Mouse (Mus musculus) midbrain, embryonic 15.5 days (tissue): ENCODE results near the gene Chtf18. TPM values are rescaled to one million over a fixed set of nuclear protein-coding genes. Genes with fewer than 3 reads are reported as not detected.

Experiments
- ATAC-seq: fragments of 200-750 bp; cut with Nextera tagmentation; replicated peaks from 2 replicates; pipeline ENCODE4 v1.8.0; 2017; ENCODE audit warnings: moderate TSS enrichment
- H3K27ac ChIP-seq: fragments of 300-500 bp; sonication (generic); 2 replicates; pipeline ENCODE4 v1.5.1; 2015; ENCODE audit warnings: mild to moderate bottlenecking, inconsistent platforms
- H3K27me3 ChIP-seq: fragments of 300-500 bp; sonication (generic); replicated peaks from 2 replicates; pipeline ENCODE4 v1.6.1; 2015; ENCODE audit warnings: inconsistent platforms
- H3K36me3 ChIP-seq: fragments of 300-500 bp; sonication (generic); replicated peaks from 2 replicates; pipeline ENCODE4 v1.6.1; 2015; ENCODE audit warnings: inconsistent platforms
- H3K4me1 ChIP-seq: fragments of 300-500 bp; sonication (generic); 2 replicates; pipeline ENCODE4 v1.6.1; 2015; ENCODE audit warnings: inconsistent platforms
- H3K4me2 ChIP-seq: fragments of 300-500 bp; sonication (generic); 2 replicates; pipeline ENCODE4 v1.6.1; 2015; ENCODE audit warnings: inconsistent platforms, mild to moderate bottlenecking, moderate library complexity
- H3K4me3 ChIP-seq: fragments of 300-500 bp; sonication (generic); 2 replicates; pipeline ENCODE4 v1.5.1; 2015; ENCODE audit warnings: mild to moderate bottlenecking, inconsistent platforms
- H3K9ac ChIP-seq: fragments of 300-500 bp; sonication (generic); 2 replicates; pipeline ENCODE4 v1.6.1; 2015; ENCODE audit warnings: mild to moderate bottlenecking, inconsistent platforms
- H3K9me3 ChIP-seq: fragments of 300-500 bp; sonication (generic); 2 replicates; pipeline ENCODE4 v1.6.1; 2016; ENCODE audit warnings: inconsistent platforms
- WGBS: fragments of 180-500 bp; shearing (Covaris S2); methylation state at CpG from one replicate; pipeline ENCODE4 v1.1.7; 2015; ENCODE audit warnings: mixed read lengths; 5-methylcytosine and 5-hydroxymethylcytosine counted together
- microRNA-seq: library from miRNA; unstranded; fragments of <30 nt; microRNA quantifications from one replicate; pipeline ENCODE4, GENCODE M21; 2016
- polyA plus RNA-seq: library from polyadenylated mRNA; unstranded; fragments of >200 nt; fragmentation: Nextera tagmentation; extraction: Ambion mirVana; gene quantifications from 2 replicates; pipeline ENCODE4 v1.2.1, GENCODE M21; 2015

The Chtf18 gene
- polyA plus RNA-seq, 1 experiment from 2014 or later, result 5.7 TPM

GRCm38 (mm10) chr17:25696263-25696662 is 31.0 kb downstream of the Chtf18 start:
- no peak for ATAC-seq

GRCm38 (mm10) chr17:25688922-25689321 is 38.3 kb downstream of the Chtf18 start:
- H3K4me2 ChIP-seq, result no peak overlapping the region
- ATAC-seq, result no peak
- H3K9me3 ChIP-seq, result no peaks in the 10 kb centered on the region
- no peaks in the 10 kb centered on the region for H3K27me3 ChIP-seq
- no peak overlapping the region for H3K4me3 ChIP-seq
- no peak overlapping the region for H3K27ac ChIP-seq
- 77% methylated on average over 4 of the region's 4 CpGs for WGBS
- no peak overlapping the region for H3K9ac ChIP-seq
- H3K36me3 ChIP-seq, result no peaks in the 10 kb centered on the region
- 0 out of 2 replicates have a peak, but pooled peaks cover 3% of the 10 kb centered on the region for H3K4me1 ChIP-seq

More at GRCm38 (mm10) chr17:25696263-25696662, 31.0 kb downstream of the Chtf18 start:
- Histone ChIP-seq H3K4me2 (no peak overlapping the region), H3K27ac (no peak overlapping the region), H3K36me3 (no peaks in the 10 kb centered on the region), H3K9ac (no peak overlapping the region), H3K4me3 (no peak overlapping the region), H3K9me3 (no peaks in the 10 kb centered on the region), H3K4me1 (no peaks in the 10 kb centered on the region), H3K27me3 (0 out of 2 replicates have a peak, but pooled peaks cover 6% of the 10 kb centered on the region)
- 41% methylated on average over 1 of the region's 1 CpGs for WGBS

- H3K9ac ChIP-seq, result no peak overlapping the region
- 0 out of 2 replicates have a peak, but pooled peaks cover 3% of the 10 kb centered on the region for H3K4me1 ChIP-seq
- H3K4me2 ChIP-seq, result no peak overlapping the region
- ATAC-seq, result no peak
- H3K4me3 ChIP-seq, result no peak overlapping the region
- H3K9me3 ChIP-seq, result no peaks in the 10 kb centered on the region
- no peaks in the 10 kb centered on the region for H3K36me3 ChIP-seq
- no peaks in the 10 kb centered on the region for H3K27me3 ChIP-seq
- H3K27ac ChIP-seq, result no peak overlapping the region
- 53% methylated on average over 7 of the region's 7 CpGs for WGBS
Measured at GRCm38 (mm10) chr17:25686323-25686722, 40.9 kb downstream of the Chtf18 start.

- WGBS, result 77% methylated on average over 4 of the region's 4 CpGs
- Histone ChIP-seq H3K9me3 (no peaks in the 10 kb centered on the region), H3K27me3 (no peaks in the 10 kb centered on the region), H3K9ac (no peak overlapping the region), H3K36me3 (no peaks in the 10 kb centered on the region), H3K4me2 (no peak overlapping the region), H3K4me1 (peaks cover 10% of the 10 kb centered on the region), H3K27ac (no peak overlapping the region), H3K4me3 (no peak overlapping the region)
- ATAC-seq, result no peak
Measured at GRCm38 (mm10) chr17:25681636-25682035, 45.6 kb downstream of the Chtf18 start.

- Histone ChIP-seq H3K27ac (no peak overlapping the region), H3K4me1 (peaks cover 10% of the 10 kb centered on the region), H3K27me3 (no peaks in the 10 kb centered on the region), H3K4me3 (no peak overlapping the region), H3K9me3 (no peaks in the 10 kb centered on the region), H3K36me3 (no peaks in the 10 kb centered on the region), H3K9ac (no peak overlapping the region), H3K4me2 (no peak overlapping the region)
- WGBS, result 1% methylated on average over 5 of the region's 5 CpGs
- ATAC-seq, result no peak
Measured at GRCm38 (mm10) chr17:25679818-25680217, 47.4 kb downstream of the Chtf18 start.

- no peaks in the 10 kb centered on the region for H3K9me3 ChIP-seq
- no peak for ATAC-seq
- H3K4me2 ChIP-seq, result no peak overlapping the region
- no peaks in the 10 kb centered on the region for H3K36me3 ChIP-seq
- 56% methylated on average over 6 of the region's 6 CpGs for WGBS
- no peak overlapping the region for H3K9ac ChIP-seq
- H3K4me3 ChIP-seq, result no peak overlapping the region
- H3K27ac ChIP-seq, result no peak overlapping the region
- H3K27me3 ChIP-seq, result no peaks in the 10 kb centered on the region
- H3K4me1 ChIP-seq, result peaks cover 10% of the 10 kb centered on the region
Measured at GRCm38 (mm10) chr17:25677969-25678368, 49.2 kb downstream of the Chtf18 start.

- no peak for ATAC-seq
- Histone ChIP-seq H3K4me1 (peaks cover 7% of the 10 kb centered on the region; the same call in 1 of the 2 replicates), H3K27ac (no peak overlapping the region), H3K27me3 (no peaks in the 10 kb centered on the region), H3K9ac (no peak overlapping the region), H3K4me3 (no peak overlapping the region), H3K36me3 (no peaks in the 10 kb centered on the region), H3K4me2 (no peak overlapping the region), H3K9me3 (no peaks in the 10 kb centered on the region)
Measured at GRCm38 (mm10) chr17:25672982-25673381, 54.2 kb downstream of the Chtf18 start.

Small RNAs within 50 kb of the gene (microRNA-seq; reads per million reads assigned to microRNA genes)
- gene Gm25083, result not detected

Other genes with a start within 250 kb of the Chtf18 start
- gene Sstr5, start 230.1 kb downstream of the Chtf18 start, polyA plus RNA-seq, result 0.32 and 0.98 TPM in 2 replicates
- 10.7 and 15.2 TPM in 2 replicates for gene Sox8, start 156.7 kb downstream of the Chtf18 start, polyA plus RNA-seq
- 23.2 and 24.9 TPM in 2 replicates for gene Lmf1, start 148.3 kb downstream of the Chtf18 start, polyA plus RNA-seq
- 3.5 and 4.0 TPM in 2 replicates for gene Gng13, start 10.2 kb downstream of the Chtf18 start, polyA plus RNA-seq
- 27.7 and 30.5 TPM in 2 replicates for gene Rpusd1, start 251 bp upstream of the Chtf18 start, polyA plus RNA-seq
- gene Mslnl, start 8.6 kb upstream of the Chtf18 start, polyA plus RNA-seq, result not detected in 2 replicates
- 0.32 and 0.43 TPM in 2 replicates for gene Msln, start 27.0 kb upstream of the Chtf18 start, polyA plus RNA-seq
- gene Narfl, start 46.4 kb upstream of the Chtf18 start, polyA plus RNA-seq, result 30.3 and 32.6 TPM in 2 replicates
- 160 TPM in 2 replicates for gene Haghl, start 58.3 kb upstream of the Chtf18 start, polyA plus RNA-seq
- 0.24 and 0.44 TPM in 2 replicates for gene Ccdc78, start 59.2 kb upstream of the Chtf18 start, polyA plus RNA-seq
- gene Fam173a, start 65.5 kb upstream of the Chtf18 start, polyA plus RNA-seq, result 92.6 and 93.7 TPM in 2 replicates
- gene AC134908.4, start 68.2 kb upstream of the Chtf18 start, polyA plus RNA-seq, result 1.3 TPM in 1 of 2 replicates, not detected in the other
- 32.6 and 36.3 TPM in 2 replicates for gene Metrn, start 69.7 kb upstream of the Chtf18 start, polyA plus RNA-seq
- gene Fbxl16, start 81.7 kb upstream of the Chtf18 start, polyA plus RNA-seq, result 50.8 and 50.9 TPM in 2 replicates
- gene Wdr24, start 96.2 kb upstream of the Chtf18 start, polyA plus RNA-seq, result 35.2 and 36.7 TPM in 2 replicates
- 61.9 and 63.0 TPM in 2 replicates for gene Jmjd8, start 101.4 kb upstream of the Chtf18 start, polyA plus RNA-seq
- gene Stub1, start 106.0 kb upstream of the Chtf18 start, polyA plus RNA-seq, result 373 and 381 TPM in 2 replicates
- 54.8 and 57.8 TPM in 2 replicates for gene Rhbdl1, start 109.9 kb upstream of the Chtf18 start, polyA plus RNA-seq
- gene Gm20683, start 114.3 kb upstream of the Chtf18 start, polyA plus RNA-seq, result 14.2 and 14.7 TPM in 2 replicates
- 17.2 and 18.3 TPM in 2 replicates for gene Rhot2, start 117.4 kb upstream of the Chtf18 start, polyA plus RNA-seq
- 19.7 and 23.3 TPM in 2 replicates for gene Wdr90, start 134.1 kb upstream of the Chtf18 start, polyA plus RNA-seq
- gene Mcrip2, start 141.3 kb upstream of the Chtf18 start, polyA plus RNA-seq, result 18.5 and 19.8 TPM in 2 replicates
- gene Mettl26, start 147.7 kb upstream of the Chtf18 start, polyA plus RNA-seq, result 70.5 and 71.1 TPM in 2 replicates
- gene Wfikkn1, start 153.4 kb upstream of the Chtf18 start, polyA plus RNA-seq, result 0.47 and 0.54 TPM in 2 replicates
- gene Rab40c, start 192.3 kb upstream of the Chtf18 start, polyA plus RNA-seq, result 56.7 and 57.5 TPM in 2 replicates
- gene Pigq, start 217.5 kb upstream of the Chtf18 start, polyA plus RNA-seq, result 71.9 and 75.8 TPM in 2 replicates
- 0.73 and 0.80 TPM in 2 replicates for gene Nhlrc4, start 217.5 kb upstream of the Chtf18 start, polyA plus RNA-seq
- gene A930017K11Rik, start 225.1 kb upstream of the Chtf18 start, polyA plus RNA-seq, result 3.1 and 6.1 TPM in 2 replicates